Mouse (Mus musculus) regulatory T cell (primary cell): ENCODE measurements at regions not wholly inside any gene's neighbourhood (a gene's known extent, or its start where the extent isn't known, plus 50 kb on each side); places are given as distances from the start of the nearest gene placed in this dataset.

ENCODE experiments used
- in situ Hi-C: fragments of 300-600 bp; cut with MboI, MseI; formaldehyde crosslinking; loops from one replicate; pipeline ENCODE4 v1.15.1; 2025; ENCODE audit warnings: high pct_unique_total_duplicates

GRCm38 (mm10) chr14:46530452-46530851 lies 140.0 kb upstream of the Bmp4 start:
- in situ Hi-C loops, result no loop called here

- in situ Hi-C loops, result no loop called here
These were observed 138.7 kb upstream of the Bmp4 start for GRCm38 (mm10) chr14:46529086-46529715.

- in situ Hi-C loops, result no loop called here
These were observed 126.8 kb upstream of the Bmp4 start for GRCm38 (mm10) chr14:46517258-46517657.

- in situ Hi-C loops, result no loop called here
These were observed 125.8 kb upstream of the Bmp4 start for GRCm38 (mm10) chr14:46516285-46516684.

DNA sequence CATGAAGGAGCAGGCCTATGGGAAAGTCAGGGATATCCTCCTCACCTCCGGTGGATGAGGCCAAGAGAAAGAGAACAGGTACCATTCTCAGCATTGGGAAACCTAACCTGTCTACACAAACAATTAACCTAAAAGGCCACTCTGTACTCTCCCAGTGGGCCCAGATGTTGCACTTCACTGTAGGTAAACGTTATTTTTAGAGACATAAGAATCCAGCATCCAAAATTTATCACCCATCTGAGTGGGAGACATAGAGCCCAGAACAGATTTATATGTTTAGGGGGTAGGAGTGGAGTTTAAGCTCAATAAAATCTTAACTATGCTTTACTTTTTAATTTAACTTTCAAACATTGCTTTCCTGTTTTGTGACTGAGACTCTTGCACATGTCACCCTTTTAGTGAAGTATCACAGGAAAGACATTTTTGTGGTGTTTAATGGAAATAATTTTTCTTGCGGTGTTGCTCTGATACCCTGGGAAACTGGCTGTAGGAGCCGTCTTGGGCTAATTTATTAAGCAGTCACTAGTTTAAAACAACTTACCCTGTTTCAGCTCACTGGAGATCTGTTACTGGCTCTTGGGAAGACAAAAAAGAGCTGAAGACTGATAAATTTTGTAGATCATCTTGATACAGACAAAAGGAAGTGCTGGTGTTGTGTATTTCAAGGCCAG lies 123.9 kb upstream of the Bmp4 start:
- in situ Hi-C loops, result no loop called here

DNA sequence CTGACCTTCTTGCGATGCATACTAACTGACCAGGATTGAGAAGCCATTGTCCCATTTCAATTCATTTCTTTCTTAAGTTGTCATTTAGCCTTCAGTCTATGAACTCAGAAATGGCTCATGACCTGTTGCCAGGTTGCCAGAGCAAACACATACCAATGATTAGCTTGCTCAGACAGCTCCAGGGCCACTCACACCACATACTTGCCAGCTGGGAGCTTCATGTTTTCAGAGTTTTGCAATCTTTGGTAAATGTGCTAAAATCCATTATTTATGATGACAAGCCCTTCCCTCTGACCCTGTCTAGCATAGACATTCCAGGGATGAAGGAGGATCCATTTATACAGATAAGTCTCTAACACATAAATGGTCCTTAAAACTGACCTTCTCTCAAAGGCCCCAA lies 121.6 kb upstream of the Bmp4 start:
- in situ Hi-C loops, result no loop called here

- in situ Hi-C loops, result no loop called here
These were observed 118.4 kb upstream of the Bmp4 start for GRCm38 (mm10) chr14:46508871-46509270.

DNA sequence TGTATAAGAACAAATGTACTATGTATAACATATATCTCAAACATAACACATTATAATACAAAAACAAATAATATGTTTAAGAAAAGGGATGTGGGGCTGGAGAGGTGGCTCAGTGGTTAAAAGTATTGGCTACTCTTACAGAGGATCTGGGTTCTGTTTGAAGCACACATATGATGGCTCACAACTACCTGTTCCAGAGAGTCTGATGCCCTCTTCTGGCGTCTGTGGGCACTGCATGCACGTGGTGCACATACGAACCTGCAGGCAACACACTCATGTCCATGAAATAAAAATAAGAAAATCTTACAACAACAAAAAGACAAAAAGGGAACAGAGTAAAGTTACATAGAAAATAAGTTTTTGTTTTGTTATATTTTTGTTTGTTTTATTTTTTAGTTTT lies 114.8 kb upstream of the Bmp4 start:
- in situ Hi-C loops, result no loop called here

DNA sequence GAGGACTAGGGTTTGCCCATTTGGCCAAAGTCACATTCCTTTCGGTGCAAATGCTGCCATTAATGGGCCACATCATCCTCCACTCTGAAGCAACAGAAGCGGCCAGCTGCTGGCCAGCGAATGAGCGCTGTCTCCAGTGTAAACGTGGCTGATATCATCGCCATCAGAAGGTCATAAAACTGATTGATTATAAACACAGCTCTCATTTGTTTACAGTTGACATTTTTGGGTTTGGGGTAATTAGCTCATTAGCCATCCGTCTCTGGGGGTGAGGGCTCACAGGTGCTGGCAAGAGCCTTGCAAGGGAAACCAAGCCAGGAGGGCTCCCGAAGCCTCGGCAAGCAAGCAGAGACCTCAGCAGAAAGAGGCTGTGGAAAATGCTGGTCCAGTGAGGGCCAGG lies 101.1 kb upstream of the Bmp4 start:
- in situ Hi-C loops, result no loop called here

GRCm38 (mm10) chr14:46491182-46491581 lies 100.7 kb upstream of the Bmp4 start:
- in situ Hi-C loops, result no loop called here

GRCm38 (mm10) chr14:46487551-46487950 lies 97.1 kb upstream of the Bmp4 start:
- in situ Hi-C loops, result no loop called here

GRCm38 (mm10) chr14:46480396-46480795 lies 89.9 kb upstream of the Bmp4 start:
- in situ Hi-C loops, result no loop called here

GRCm38 (mm10) chr14:46475945-46476344 lies 85.5 kb upstream of the Bmp4 start:
- in situ Hi-C loops, result no loop called here

DNA sequence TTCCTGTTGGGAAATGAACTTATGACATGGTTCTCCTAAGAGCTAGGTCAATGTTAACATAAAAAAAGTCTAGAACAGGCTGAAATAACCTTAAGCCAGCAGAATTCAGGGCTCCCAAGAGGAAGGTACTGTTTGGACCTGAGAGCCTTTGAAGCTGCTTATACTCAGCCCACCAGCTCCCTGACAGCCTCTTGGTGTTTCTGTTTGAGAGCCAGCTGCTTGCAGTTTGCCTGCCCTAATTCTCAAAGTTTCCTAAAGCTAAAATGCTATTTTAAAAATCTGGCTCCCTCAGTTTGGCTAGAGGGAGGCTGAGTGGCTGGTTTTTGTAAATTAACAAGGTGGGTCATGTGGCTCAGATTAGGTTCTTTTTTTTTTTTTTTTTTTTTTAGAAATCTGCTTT lies 72.5 kb upstream of the Bmp4 start:
- in situ Hi-C loops, result no loop called here

DNA sequence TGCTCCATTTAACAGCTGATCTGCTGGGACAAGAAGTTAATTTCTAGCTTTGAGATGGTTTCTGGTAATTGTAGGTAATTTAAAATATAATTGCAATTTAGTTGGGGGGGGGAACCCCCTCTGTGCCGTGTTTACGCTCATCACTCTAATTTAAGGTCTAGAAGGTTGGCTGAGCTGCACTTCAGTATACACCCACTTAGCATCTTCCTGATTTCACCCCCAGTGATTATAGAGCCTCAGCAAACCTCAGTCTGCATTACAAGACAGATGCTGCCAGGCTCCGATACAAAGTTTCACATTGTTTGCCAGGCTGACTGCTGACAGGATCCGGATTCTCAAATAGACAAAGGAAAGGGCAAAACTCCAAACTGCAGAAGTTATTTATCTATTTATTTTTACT lies 71.5 kb upstream of the Bmp4 start:
- in situ Hi-C loops, result no loop called here

- in situ Hi-C loops, result no loop called here
These were observed 64.0 kb upstream of the Bmp4 start for GRCm38 (mm10) chr14:46454500-46454899.

GRCm38 (mm10) chr14:46441696-46442095 lies 51.2 kb upstream of the Bmp4 start:
- in situ Hi-C loops, result no loop called here
